Mouse (Mus musculus) mouse embryonic stem cell (cell line): ENCODE data around the gene Lrrc31.

ENCODE experiments used
- in situ Hi-C, 2 experiments: fragments of 300-500 bp; cut with MboI; formaldehyde crosslinking; loops; 1 replicate in 1 of 2; 3 replicates in 1 of 2; pipeline ENCODE4 v1.14.3; 2019 to 2020; ENCODE audit warnings: low sequenced_read_pairs in 2 of 2, low pct_unique_long_range_greater_than_20kb in 1 of 2, mixed read lengths in 1 of 2; ENCODE audit not compliant: unreplicated experiment in 1 of 2

Gene Lrrc31

GRCm38 (mm10) chr3:30705977-30706376 is 6.3 kb upstream of the Lrrc31 start:
- in situ Hi-C loops = no loop called here

- in situ Hi-C loops = no loop called here
These were observed 1.8 kb downstream of the Lrrc31 start for GRCm38 (mm10) chr3:30697891-30698290.

- in situ Hi-C loops = no loop called here
These were observed 3.3 kb downstream of the Lrrc31 start for GRCm38 (mm10) chr3:30696346-30696745.

- in situ Hi-C loops = no loop called here
These were observed 4.0 kb downstream of the Lrrc31 start for GRCm38 (mm10) chr3:30695661-30696060.

- in situ Hi-C loops = no loop called here
These were observed 8.7 kb downstream of the Lrrc31 start for GRCm38 (mm10) chr3:30690976-30691375.

GRCm38 (mm10) chr3:30687216-30687615 is 12.4 kb downstream of the Lrrc31 start:
- in situ Hi-C loops = no loop called here

GRCm38 (mm10) chr3:30683190-30683589 is 16.5 kb downstream of the Lrrc31 start:
- in situ Hi-C loops = no loop called here

- in situ Hi-C loops = no loop called here
These were observed 41.2 kb downstream of the Lrrc31 start for GRCm38 (mm10) chr3:30658486-30658885.

GRCm38 (mm10) chr3:30655937-30656336 is 43.7 kb downstream of the Lrrc31 start:
- in situ Hi-C loops = no loop called here

GRCm38 (mm10) chr3:30650062-30650841 is 49.4 kb downstream of the Lrrc31 start:
- in situ Hi-C loops = no loop called here

GRCm38 (mm10) chr3:30648466-30648865 is 51.2 kb downstream of the Lrrc31 start:
- in situ Hi-C loops = no loop called here

- in situ Hi-C loops = no loop called here
These were observed 52.1 kb downstream of the Lrrc31 start, which contains the start of gene Lrrc34 for GRCm38 (mm10) chr3:30647440-30648090. Gene Lrrc34 (minus strand): TSS chr3:30647869.

- in situ Hi-C loops = no loop called here
These were observed 52.9 kb downstream of the Lrrc31 start for GRCm38 (mm10) chr3:30646761-30647160.

- in situ Hi-C loops = no loop called here
These were observed 55.4 kb downstream of the Lrrc31 start, which contains the start of gene Lrriq4 for GRCm38 (mm10) chr3:30644207-30644606. Gene Lrriq4 (plus strand): TSS chr3:30644507.

- in situ Hi-C loops = no loop called here
These were observed 64.0 kb downstream of the Lrrc31 start for GRCm38 (mm10) chr3:30635629-30636028.

- in situ Hi-C loops = no loop called here
These were observed 66.0 kb downstream of the Lrrc31 start for GRCm38 (mm10) chr3:30633681-30634080.
